Mouse (Mus musculus): Measurements from ENCODE around the gene Rnf167.
A peak's percentile ranks its signal among the peaks of the same experiment; 100 is the strongest.

Rnf167 gene

DNA sequence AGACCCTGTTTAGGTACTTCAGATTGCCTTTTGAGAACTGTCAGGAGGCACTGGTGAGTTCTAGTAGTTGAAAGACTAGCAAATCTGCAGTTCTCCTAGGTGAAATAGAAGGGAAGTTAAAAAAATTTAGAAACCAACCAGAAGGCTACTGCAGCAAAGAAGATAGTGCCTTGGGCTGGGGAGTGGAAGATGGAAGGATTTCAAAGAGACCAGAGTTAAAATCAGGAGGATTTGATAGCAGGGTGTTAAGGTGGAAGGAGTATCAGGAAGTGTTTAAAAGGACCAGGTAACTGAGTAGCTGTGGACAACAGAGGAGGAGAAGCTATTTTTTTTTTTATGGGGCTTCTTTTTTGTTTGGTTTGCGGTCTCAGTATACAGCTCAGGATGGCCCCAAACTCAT lies 9.3 kb upstream of the Rnf167 start:
- no peak for DNase-seq (ENCODE audit: low spot score in 2 of 2)

GRCm38 (mm10) chr11:70638293-70638692 lies 8.7 kb upstream of the Rnf167 start:
- no peak for DNase-seq (ENCODE audit: low spot score in 2 of 2)

DNA sequence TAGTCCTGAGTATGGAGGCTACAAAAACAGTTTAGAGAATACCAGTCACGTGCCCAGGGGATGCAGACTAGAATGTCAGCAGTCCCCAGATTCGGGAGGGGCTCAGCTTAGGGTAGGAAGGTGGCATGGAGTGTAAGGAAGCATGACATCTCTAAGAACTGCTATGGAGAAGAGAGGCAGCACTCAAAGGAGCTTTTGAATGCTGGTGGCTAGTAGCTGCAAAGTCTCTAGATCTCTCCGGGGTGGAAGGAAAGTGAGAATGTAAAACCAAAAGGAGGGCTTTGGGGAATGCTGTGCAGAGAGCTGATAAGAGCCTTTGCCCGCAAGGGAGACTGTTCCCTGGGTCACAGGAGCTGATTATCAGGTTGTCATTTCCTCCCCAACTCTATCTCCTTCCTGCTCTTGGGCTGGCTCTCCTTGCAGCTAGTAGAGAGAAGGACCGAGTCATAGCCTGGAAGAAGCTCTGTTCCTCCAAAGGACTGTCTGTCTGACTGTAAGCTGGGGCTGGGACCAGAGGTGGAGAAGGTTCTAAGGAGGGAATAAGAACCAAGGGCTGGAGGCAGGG lies 8.2 kb upstream of the Rnf167 start, which contains the start of gene Gp1ba:
Gp1ba (plus strand) TSS at position 409 of the 565 bp plus-strand sequence.
- DNase-seq (ENCODE audit: low spot score in 2 of 2): no peak

- DNase-seq (ENCODE audit: low spot score in 2 of 2): no peak
These were observed 7.1 kb upstream of the Rnf167 start for GRCm38 (mm10) chr11:70639976-70640375.

GRCm38 (mm10) chr11:70641241-70641640 lies 5.8 kb upstream of the Rnf167 start:
- DNase-seq (ENCODE audit: low spot score in 2 of 2): no peak

DNA sequence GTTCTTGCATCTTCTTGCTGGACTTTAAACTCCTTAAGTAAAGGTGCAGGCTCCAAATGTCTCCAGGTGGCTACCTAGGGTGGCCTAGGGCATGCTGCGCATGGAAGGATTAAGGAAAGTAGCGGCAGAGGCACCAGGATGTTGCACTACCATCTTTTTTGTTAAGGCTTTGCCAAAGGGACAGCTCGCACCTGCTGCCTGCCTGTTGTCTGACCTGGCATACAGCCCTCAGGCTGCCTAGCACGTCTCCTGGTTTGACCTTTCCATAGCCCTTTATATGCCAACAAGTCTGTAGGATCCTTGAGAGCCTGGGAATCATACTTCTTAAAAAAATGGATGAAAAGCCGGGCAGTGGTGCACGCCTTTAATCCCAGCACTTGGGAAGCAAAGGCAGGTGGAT lies 4.0 kb upstream of the Rnf167 start:
- DNase-seq (ENCODE audit: low spot score in 2 of 2): no peak

GRCm38 (mm10) chr11:70644564-70645103 lies 2.4 kb upstream of the Rnf167 start:
- DNase-seq (ENCODE audit: low spot score in 2 of 2): no peak

DNA sequence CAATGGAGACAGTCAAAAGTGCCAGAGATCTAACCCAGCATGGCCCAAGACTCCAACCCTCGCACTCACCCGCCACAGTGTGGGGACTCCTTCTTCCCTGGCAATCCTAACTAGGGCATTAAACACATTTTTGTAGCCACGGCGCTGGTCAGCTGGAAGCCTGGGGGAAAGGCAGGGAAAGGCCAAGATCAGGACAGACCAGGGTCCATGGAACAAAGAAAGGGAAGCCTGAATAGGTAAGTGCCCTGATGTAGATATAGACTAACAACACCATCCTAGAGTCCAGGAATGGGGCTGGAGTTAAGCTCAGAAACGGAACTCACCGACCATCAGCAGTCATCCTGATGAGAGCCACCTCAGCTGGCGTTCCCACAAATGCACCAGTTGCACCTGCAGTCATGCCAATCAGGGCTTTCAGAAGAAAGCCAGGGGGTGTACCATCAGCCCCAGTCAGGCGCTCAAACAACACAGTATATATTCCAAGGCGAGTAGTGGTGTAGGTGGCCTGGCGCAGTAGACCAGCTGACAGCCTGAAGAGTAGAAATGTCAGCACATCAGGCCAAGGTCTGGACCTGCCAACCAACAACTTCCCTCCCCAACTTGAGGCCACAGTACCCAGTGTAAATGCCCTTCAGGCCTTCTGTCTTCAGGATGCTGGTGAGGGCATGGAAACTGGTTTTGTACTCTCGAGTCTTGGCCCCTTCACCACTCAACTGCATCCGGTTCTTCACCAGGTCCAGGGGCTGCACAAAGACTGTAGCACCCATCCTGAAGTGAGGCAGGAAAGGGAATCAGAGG lies 1.4 kb upstream of the Rnf167 start:
- peak in 1 of 2 experiments; percentile 35 for DNase-seq (ENCODE audit: low spot score in 2 of 2)

- DNase-seq (ENCODE audit: low spot score in 2 of 2): no peak
These were observed 828 bp upstream of the Rnf167 start for GRCm38 (mm10) chr11:70646259-70646555.

GRCm38 (mm10) chr11:70647716-70648420 lies 833 bp downstream of the Rnf167 start:
- peak in 1 of 2 experiments; percentile 17 for DNase-seq (ENCODE audit: low spot score in 2 of 2)

DNA sequence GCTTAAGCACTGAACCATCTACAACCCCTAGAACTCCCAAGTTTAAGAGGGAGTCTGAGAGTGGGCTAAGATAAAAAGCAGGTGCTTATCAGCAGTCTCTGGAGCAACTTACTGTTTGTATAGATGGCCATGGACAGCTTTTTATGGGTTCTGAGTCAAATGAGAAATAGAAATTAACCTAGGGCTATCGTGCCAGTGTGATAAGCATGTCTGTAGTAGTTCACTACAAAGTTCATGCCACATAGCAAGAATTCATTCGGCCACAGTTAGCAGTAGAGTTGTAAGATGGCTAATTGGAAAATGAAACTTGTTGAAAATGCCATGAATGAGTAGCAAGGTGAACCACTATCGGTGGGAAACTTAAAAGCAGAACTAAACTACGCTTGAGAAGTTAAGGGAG lies 1.5 kb downstream of the Rnf167 start:
- no peak for DNase-seq (ENCODE audit: low spot score in 2 of 2)

DNA sequence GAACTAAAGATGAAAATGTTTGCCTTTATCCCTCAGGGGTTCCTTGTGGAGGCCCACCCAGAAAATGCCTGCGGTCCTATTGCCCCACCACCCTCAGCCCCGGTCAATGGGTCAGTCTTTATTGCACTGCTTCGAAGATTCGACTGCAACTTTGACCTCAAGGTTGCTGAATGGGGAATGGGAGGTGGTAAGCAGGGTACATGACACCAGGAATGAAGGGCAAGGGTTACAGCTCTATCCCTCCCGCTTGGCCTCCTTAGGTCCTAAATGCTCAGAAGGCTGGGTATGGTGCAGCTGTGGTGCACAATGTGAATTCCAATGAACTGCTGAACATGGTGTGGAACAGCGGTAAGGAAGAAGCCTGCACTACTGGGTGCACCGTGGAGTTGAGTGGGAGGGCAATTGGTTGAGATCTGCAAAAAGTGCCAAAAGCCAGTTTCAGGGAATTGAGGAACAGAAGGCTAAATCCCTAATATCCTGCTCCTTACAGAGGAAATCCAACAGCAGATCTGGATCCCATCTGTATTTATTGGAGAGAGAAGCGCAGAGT lies 2.2 kb downstream of the Rnf167 start:
- DNase-seq (ENCODE audit: low spot score in 2 of 2): no peak

GRCm38 (mm10) chr11:70650322-70651175 lies 3.5 kb downstream of the Rnf167 start:
- DNase-seq (ENCODE audit: low spot score in 2 of 2): no peak

GRCm38 (mm10) chr11:70651391-70651790 lies 4.4 kb downstream of the Rnf167 start:
- no peak for DNase-seq (ENCODE audit: low spot score in 2 of 2)

- no peak for DNase-seq (ENCODE audit: low spot score in 2 of 2)
These were observed 5.2 kb downstream of the Rnf167 start for GRCm38 (mm10) chr11:70652029-70652883.

DNA sequence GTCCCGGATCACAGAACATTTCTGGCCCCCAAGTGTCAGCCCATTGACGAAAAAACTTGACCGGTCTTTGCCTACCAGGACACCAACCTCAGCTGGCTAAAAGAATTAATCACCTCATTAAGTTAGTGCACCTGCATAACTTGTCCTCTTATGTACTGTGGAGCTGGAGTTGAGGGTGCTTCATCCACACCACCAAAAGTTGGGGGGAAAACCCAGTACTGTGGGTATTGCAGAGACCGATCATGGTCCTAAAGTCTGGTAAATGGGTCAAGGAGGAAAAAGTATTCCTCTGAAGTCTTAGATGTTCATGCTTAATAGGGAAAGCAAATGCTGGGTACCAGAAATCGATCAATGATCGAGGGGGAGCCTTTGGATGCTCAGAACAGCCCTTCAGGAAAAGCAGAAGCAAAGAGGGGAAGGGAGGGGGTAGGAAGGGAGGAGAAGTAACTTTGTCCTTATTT lies 5.9 kb downstream of the Rnf167 start:
- DNase-seq (ENCODE audit: low spot score in 2 of 2): no peak

DNA sequence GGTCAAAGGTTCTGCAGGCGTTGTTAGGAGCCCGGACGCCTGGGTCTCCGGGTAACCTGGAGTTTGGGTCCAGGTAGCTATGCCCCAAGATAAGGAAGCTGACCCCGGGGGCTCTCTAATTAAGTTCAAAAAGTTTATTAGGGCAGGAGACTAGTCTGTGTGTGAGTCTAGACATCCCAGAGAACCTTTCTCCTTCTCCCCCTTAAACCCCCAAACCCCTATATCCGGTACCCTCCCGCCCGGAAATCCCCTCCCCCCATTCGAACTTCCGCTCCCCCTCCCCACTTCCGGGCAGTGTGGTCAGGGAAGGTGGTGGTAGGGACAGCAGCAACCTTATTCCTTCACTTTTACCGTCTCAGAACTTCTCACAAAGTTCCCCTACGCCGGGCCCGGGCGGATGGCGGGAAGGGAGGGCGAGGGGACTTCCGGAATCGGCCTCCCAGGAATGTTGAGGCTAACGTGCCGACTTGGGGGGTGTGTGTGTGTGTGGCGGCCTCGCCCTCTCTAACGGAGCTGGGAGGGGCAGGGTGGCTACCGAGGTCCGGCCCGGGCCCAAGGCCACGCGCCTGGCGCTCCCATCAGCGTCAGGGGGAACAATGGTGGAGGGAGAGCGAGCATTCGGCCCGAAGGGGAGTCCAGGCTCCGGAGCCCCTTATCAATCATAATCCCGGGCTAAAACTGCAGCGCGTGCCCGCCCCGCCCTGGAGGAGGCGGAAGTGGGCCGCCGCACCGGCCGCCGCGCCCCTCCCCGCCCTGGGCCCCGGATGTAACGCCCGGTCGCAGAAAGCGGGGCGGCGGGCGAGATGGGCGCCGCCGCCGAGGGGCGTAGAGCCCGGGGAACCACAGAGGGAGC lies 6.5 kb downstream of the Rnf167 start:
- DNase-seq (ENCODE audit: low spot score in 2 of 2): peak; percentile 64 to 70

- DNase-seq (ENCODE audit: low spot score in 2 of 2): peak; percentile 68 to 76
These were observed 7.3 kb downstream of the Rnf167 start, which contains the start of gene Pfn1 for GRCm38 (mm10) chr11:70654198-70654922. TSS of gene Pfn1 (minus strand) at chr11:70654644.

Measured in heart, adult 9 months (tissue).